Mouse (Mus musculus) olfactory bulb, adult 2 months (tissue): ENCODE results near the gene Slc6a12.
"Not testable (repeated sequence)": the region's sequence is repeated elsewhere in the genome, so short reads cannot be mapped to it uniquely, and the experiment has no call there.

Experiments used
- CTCF ChIP-seq: fragments of 200-500 bp; IDR thresholded peaks from 2 replicates; pipeline ENCODE4 v1.5.1; 2012; ENCODE audit warnings: low read depth, mild to moderate bottlenecking, low read length, moderate library complexity; ENCODE audit not compliant: insufficient read depth
- POLR2A ChIP-seq: fragments of 200-500 bp; IDR thresholded peaks from 2 replicates; pipeline ENCODE4 v1.6.1; 2012; ENCODE audit warnings: mild to moderate bottlenecking, low read depth, low read length, moderate library complexity; ENCODE audit not compliant: insufficient read depth

DNA sequence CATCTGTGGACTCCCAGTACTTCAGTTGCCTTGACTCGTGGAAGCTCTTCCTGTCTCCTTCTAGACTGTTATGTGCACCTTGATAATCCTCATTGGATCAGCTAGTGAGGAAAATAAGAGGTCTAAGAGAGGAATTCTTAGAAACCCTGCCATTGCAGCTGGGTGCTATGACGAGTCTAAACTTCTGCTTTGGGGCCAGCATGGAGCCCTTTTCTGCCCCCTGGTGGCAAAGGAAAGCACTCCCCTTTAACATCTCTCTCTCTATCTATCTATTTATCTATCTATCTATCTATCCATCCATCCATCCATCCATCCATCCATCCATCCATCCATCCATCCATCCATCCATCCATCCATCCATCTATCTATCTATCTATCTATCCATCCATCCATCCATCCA lies 23.7 kb downstream of the Slc6a12 start:
- 0 out of 2 replicates have a peak, but pooled peaks have one; percentile 18 for TF ChIP-seq CTCF
- TF ChIP-seq POLR2A, result not testable (repeated sequence)
